Mouse (Mus musculus): Measurements from ENCODE around the gene Npy. TPM values are rescaled to one million over a fixed set of nuclear protein-coding genes. Genes with fewer than 3 reads are reported as not detected.

Gene Npy
- polyA plus RNA-seq (2014; fragmentation: Illumina TruSeq; extraction: RNeasy Lipid Tissue Mini Kit (QIAGEN cat#74804)), result not detected

GRCm38 (mm10) chr6:49821961-49822870 lies at the start of gene Npy:
TSS of gene Npy (plus strand) at chr6:49822710.

